Mouse (Mus musculus): ENCODE results near the gene Vwa7. TPM values are rescaled to one million over a fixed set of nuclear protein-coding genes. Genes with fewer than 3 reads are reported as not detected.

Gene Vwa7
- polyA plus RNA-seq, 1 experiment from 2014 or later, result 0.08 TPM

DNA sequence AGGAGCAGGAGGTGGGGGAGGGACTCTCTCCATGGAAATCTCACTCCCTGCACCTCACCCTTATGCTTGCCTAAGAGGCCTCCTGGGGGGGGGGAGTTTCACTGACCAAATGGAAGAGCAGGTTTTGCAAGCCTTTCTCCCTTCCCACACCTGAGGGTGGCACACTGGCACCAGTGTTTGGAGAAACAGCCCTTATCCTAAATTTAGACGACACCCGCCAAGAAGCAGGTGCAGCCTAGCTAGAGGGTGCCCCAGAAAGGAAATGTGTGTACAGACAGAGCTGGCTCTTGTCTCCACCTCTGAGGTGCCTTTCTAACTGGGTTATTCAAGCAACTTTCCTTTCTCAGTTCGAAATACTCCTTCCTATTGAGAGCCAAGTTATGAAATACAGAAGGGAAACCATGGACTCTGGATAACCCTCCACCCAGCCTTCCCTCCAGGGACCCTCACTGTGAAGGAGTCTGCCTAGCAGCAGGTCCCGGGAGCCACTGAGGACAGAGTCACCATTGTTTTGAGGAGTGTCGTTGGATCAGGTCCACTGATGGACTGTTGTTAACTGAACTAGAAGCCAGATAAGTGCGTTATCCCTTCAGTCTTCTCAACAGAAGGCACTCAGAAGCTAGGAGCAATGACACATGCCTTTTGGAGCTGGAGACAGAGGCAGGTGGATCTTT lies 54.3 kb downstream of the Vwa7 start:
- 60% methylated on average over 6 of the region's 6 CpGs for WGBS
- no peak overlapping the region for H3K4me2 ChIP-seq (ENCODE audit: low read depth)

DNA sequence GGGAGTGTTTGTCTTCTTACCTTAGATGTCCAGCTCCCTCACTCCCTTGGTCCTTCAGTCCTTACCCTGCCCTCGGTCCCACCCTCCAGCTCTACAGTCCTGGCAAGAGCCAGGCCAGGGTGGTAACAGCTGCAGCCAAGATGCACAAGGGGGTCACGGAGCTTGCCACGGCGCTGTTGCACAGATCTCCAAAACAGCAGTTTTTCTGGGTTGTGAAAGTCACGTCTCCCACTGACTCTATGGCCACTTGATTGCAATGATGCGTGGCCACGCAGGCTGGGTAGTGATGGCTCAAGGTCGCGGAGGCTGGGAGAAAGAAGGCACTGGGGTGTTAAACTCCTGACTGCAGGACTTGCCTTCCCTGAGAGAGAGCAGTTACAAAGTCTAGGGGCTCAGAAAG lies 55.1 kb downstream of the Vwa7 start:
- ATAC-seq (ENCODE audit: insufficient read depth, low FRiP score, low TSS enrichment) (no peak), DNase-seq (ENCODE audit: low spot score) (no peak)
- H3K4me1 ChIP-seq (ENCODE audit: control insufficient read depth, insufficient read depth, low read length), result no peaks in the 10 kb centered on the region
- H3K9me3 ChIP-seq (ENCODE audit: control insufficient read depth, low read length), result no peaks in the 10 kb centered on the region
- WGBS, result 81% methylated on average over 9 of the region's 9 CpGs
- H3K36me3 ChIP-seq (ENCODE audit: control insufficient read depth, insufficient read depth, low read length), result no peaks in the 10 kb centered on the region
- H3K27me3 ChIP-seq (ENCODE audit: control insufficient read depth, insufficient read depth, low read length), result peaks cover 3% of the 10 kb centered on the region; the same call in 1 of the 2 replicates
- no peak overlapping the region for H3K27ac ChIP-seq (ENCODE audit: low read depth, low read length)
- H3K9ac ChIP-seq (ENCODE audit: low read length), result no peak overlapping the region
- H3K4me3 ChIP-seq (ENCODE audit: low read depth, low read length), result no peak overlapping the region
- H3K4me2 ChIP-seq (ENCODE audit: low read depth), result no peak overlapping the region

More for the DNA sequence above, 54.3 kb downstream of the Vwa7 start:
- DNase-seq (ENCODE audit: low spot score) (no peak), ATAC-seq (ENCODE audit: insufficient read depth, low FRiP score, low TSS enrichment) (no peak)
- no peak overlapping the region for H3K4me3 ChIP-seq (ENCODE audit: low read depth, low read length)
- peaks cover under 1% of the 10 kb centered on the region; the same call in 1 of the 2 replicates for H3K4me1 ChIP-seq (ENCODE audit: control insufficient read depth, insufficient read depth, low read length)
- H3K27me3 ChIP-seq (ENCODE audit: control insufficient read depth, insufficient read depth, low read length), result peaks cover 4% of the 10 kb centered on the region
- H3K27ac ChIP-seq (ENCODE audit: low read depth, low read length), result no peak overlapping the region
- no peaks in the 10 kb centered on the region for H3K9me3 ChIP-seq (ENCODE audit: control insufficient read depth, low read length)
- no peaks in the 10 kb centered on the region for H3K36me3 ChIP-seq (ENCODE audit: control insufficient read depth, insufficient read depth, low read length)
- no peak overlapping the region for H3K9ac ChIP-seq (ENCODE audit: low read length)

DNA sequence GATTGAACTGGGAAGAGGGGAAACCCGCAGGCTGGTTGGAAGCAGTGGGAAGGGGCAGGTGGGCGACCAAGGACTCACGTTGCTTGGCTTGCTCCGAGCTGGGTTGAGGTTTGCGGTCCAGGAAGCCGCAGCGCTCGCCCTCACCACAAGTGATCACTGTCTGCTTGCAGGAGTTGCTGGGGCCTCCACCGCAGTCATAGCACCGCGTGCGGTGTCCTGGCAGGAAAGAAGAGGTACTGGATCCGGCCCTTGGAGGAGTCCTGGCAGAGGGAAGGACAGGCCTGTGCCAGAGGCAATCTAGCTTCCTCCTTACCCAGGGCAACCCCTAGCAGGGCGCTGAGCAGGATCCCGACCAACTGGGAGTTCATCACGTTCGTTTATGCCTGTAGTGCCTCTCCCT lies 57.7 kb downstream of the Vwa7 start:
- no peak overlapping the region for H3K4me3 ChIP-seq (ENCODE audit: low read depth, low read length)
- DNase-seq (ENCODE audit: low spot score) (no peak), ATAC-seq (ENCODE audit: insufficient read depth, low FRiP score, low TSS enrichment) (no peak)
- peaks cover 9% of the 10 kb centered on the region for H3K4me1 ChIP-seq (ENCODE audit: control insufficient read depth, insufficient read depth, low read length)
- no peaks in the 10 kb centered on the region for H3K9me3 ChIP-seq (ENCODE audit: control insufficient read depth, low read length)
- WGBS, result 35% methylated on average over 17 of the region's 17 CpGs
- no peaks in the 10 kb centered on the region for H3K27me3 ChIP-seq (ENCODE audit: control insufficient read depth, insufficient read depth, low read length)
- no peak overlapping the region for H3K4me2 ChIP-seq (ENCODE audit: low read depth)
- H3K36me3 ChIP-seq (ENCODE audit: control insufficient read depth, insufficient read depth, low read length), result no peaks in the 10 kb centered on the region
- H3K27ac ChIP-seq (ENCODE audit: low read depth, low read length), result no peak overlapping the region
- no peak overlapping the region for H3K9ac ChIP-seq (ENCODE audit: low read length)

Other genes starting within 250 kb of the Vwa7 start
- gene Cyp21a1, start 212.0 kb upstream of the Vwa7 start, polyA plus RNA-seq (2014; fragmentation: Nextera tagmentation; extraction: Ambion mirVana), result not detected in 2 replicates
- 20.3 and 24.7 TPM in 2 replicates for gene Stk19, start 179.6 kb upstream of the Vwa7 start, polyA plus RNA-seq (2014; fragmentation: Nextera tagmentation; extraction: Ambion mirVana)
- 69.4 and 71.0 TPM in 2 replicates for gene Dxo, start 179.6 kb upstream of the Vwa7 start, polyA plus RNA-seq (2014; fragmentation: Nextera tagmentation; extraction: Ambion mirVana)
- gene Skiv2l, start 166.4 kb upstream of the Vwa7 start, polyA plus RNA-seq (2014; fragmentation: Nextera tagmentation; extraction: Ambion mirVana), result 45.0 and 55.7 TPM in 2 replicates
- gene Nelfe, start 166.2 kb upstream of the Vwa7 start, polyA plus RNA-seq (2014; fragmentation: Nextera tagmentation; extraction: Ambion mirVana), result 125 and 132 TPM in 2 replicates
- gene Cfb, start 154.1 kb upstream of the Vwa7 start, polyA plus RNA-seq (2014; fragmentation: Nextera tagmentation; extraction: Ambion mirVana), result 2.6 and 2.9 TPM in 2 replicates
- gene Zbtb12, start 137.1 kb upstream of the Vwa7 start, polyA plus RNA-seq (2014; fragmentation: Nextera tagmentation; extraction: Ambion mirVana), result 1.7 and 2.1 TPM in 2 replicates
- not detected in 2 replicates for gene Gm20547, start 134.5 kb upstream of the Vwa7 start, polyA plus RNA-seq (2014; fragmentation: Nextera tagmentation; extraction: Ambion mirVana)
- gene C2, start 118.3 kb upstream of the Vwa7 start, polyA plus RNA-seq (2014; fragmentation: Nextera tagmentation; extraction: Ambion mirVana), result 0.57 and 0.86 TPM in 2 replicates
- 62.7 and 70.3 TPM in 2 replicates for gene Ehmt2, start 118.1 kb upstream of the Vwa7 start, polyA plus RNA-seq (2014; fragmentation: Nextera tagmentation; extraction: Ambion mirVana)
- not detected in 2 replicates for gene Slc44a4, start 102.1 kb upstream of the Vwa7 start, polyA plus RNA-seq (2014; fragmentation: Nextera tagmentation; extraction: Ambion mirVana)
- 16.4 and 16.8 TPM in 2 replicates for gene Neu1, start 85.3 kb upstream of the Vwa7 start, polyA plus RNA-seq (2014; fragmentation: Nextera tagmentation; extraction: Ambion mirVana)
- gene Hspa1b, start 57.3 kb upstream of the Vwa7 start, polyA plus RNA-seq (2014; fragmentation: Nextera tagmentation; extraction: Ambion mirVana), result 0.13 and 0.37 TPM in 2 replicates
- not detected in 2 replicates for gene Gm20481, start 46.7 kb upstream of the Vwa7 start, polyA plus RNA-seq (2014; fragmentation: Nextera tagmentation; extraction: Ambion mirVana)
- 1.1 and 1.9 TPM in 2 replicates for gene Hspa1a, start 44.4 kb upstream of the Vwa7 start, polyA plus RNA-seq (2014; fragmentation: Nextera tagmentation; extraction: Ambion mirVana)
- gene Hspa1l, start 43.9 kb upstream of the Vwa7 start, polyA plus RNA-seq (2014; fragmentation: Nextera tagmentation; extraction: Ambion mirVana), result 1.8 and 2.0 TPM in 2 replicates
- 209 and 211 TPM in 2 replicates for gene Lsm2, start 34.7 kb upstream of the Vwa7 start, polyA plus RNA-seq (2014; fragmentation: Nextera tagmentation; extraction: Ambion mirVana)
- 109 and 114 TPM in 2 replicates for gene Vars, start 15.6 kb upstream of the Vwa7 start, polyA plus RNA-seq (2014; fragmentation: Nextera tagmentation; extraction: Ambion mirVana)
- 3.9 and 5.2 TPM in 2 replicates for gene Sapcd1, start 11.4 kb downstream of the Vwa7 start, polyA plus RNA-seq (2014; fragmentation: Nextera tagmentation; extraction: Ambion mirVana)
- gene Msh5, start 30.2 kb downstream of the Vwa7 start, polyA plus RNA-seq (2014; fragmentation: Nextera tagmentation; extraction: Ambion mirVana), result 4.1 and 6.2 TPM in 2 replicates
- gene Clic1, start 33.4 kb downstream of the Vwa7 start, polyA plus RNA-seq (2014; fragmentation: Nextera tagmentation; extraction: Ambion mirVana), result 82.8 and 89.7 TPM in 2 replicates
- gene Ddah2, start 42.5 kb downstream of the Vwa7 start, polyA plus RNA-seq (2014; fragmentation: Nextera tagmentation; extraction: Ambion mirVana), result 638 and 659 TPM in 2 replicates
- 0.43 TPM in 1 of 2 replicates, not detected in the other for gene Ly6g6c, start 48.8 kb downstream of the Vwa7 start, polyA plus RNA-seq (2014; fragmentation: Nextera tagmentation; extraction: Ambion mirVana)
- gene Mpig6b, start 49.6 kb downstream of the Vwa7 start, polyA plus RNA-seq (2014; fragmentation: Nextera tagmentation; extraction: Ambion mirVana), result 1.5 and 2.0 TPM in 2 replicates
- gene Ly6g6e, start 60.3 kb downstream of the Vwa7 start, polyA plus RNA-seq (2014; fragmentation: Nextera tagmentation; extraction: Ambion mirVana), result 0.39 and 0.46 TPM in 2 replicates
- 1.0 and 3.2 TPM in 2 replicates for gene Ly6g6d, start 61.5 kb downstream of the Vwa7 start, polyA plus RNA-seq (2014; fragmentation: Nextera tagmentation; extraction: Ambion mirVana)
- gene Ly6g6f, start 69.0 kb downstream of the Vwa7 start, polyA plus RNA-seq (2014; fragmentation: Nextera tagmentation; extraction: Ambion mirVana), result 1.3 and 1.4 TPM in 2 replicates
- gene Abhd16a, start 72.7 kb downstream of the Vwa7 start, polyA plus RNA-seq (2014; fragmentation: Nextera tagmentation; extraction: Ambion mirVana), result 50.5 and 59.9 TPM in 2 replicates
- not detected in 2 replicates for gene Ly6g5c, start 91.7 kb downstream of the Vwa7 start, polyA plus RNA-seq (2014; fragmentation: Nextera tagmentation; extraction: Ambion mirVana)
- 0.45 and 0.78 TPM in 2 replicates for gene Ly6g5b, start 98.8 kb downstream of the Vwa7 start, polyA plus RNA-seq (2014; fragmentation: Nextera tagmentation; extraction: Ambion mirVana)
- 26.1 and 28.9 TPM in 2 replicates for gene Gpank1, start 104.9 kb downstream of the Vwa7 start, polyA plus RNA-seq (2014; fragmentation: Nextera tagmentation; extraction: Ambion mirVana)
- 303 and 319 TPM in 2 replicates for gene Csnk2b, start 105.5 kb downstream of the Vwa7 start, polyA plus RNA-seq (2014; fragmentation: Nextera tagmentation; extraction: Ambion mirVana)
- gene D17H6S53E, start 109.8 kb downstream of the Vwa7 start, polyA plus RNA-seq (2014; fragmentation: Nextera tagmentation; extraction: Ambion mirVana), result 7.0 and 7.6 TPM in 2 replicates
- 0.81 and 0.93 TPM in 2 replicates for gene Apom, start 115.5 kb downstream of the Vwa7 start, polyA plus RNA-seq (2014; fragmentation: Nextera tagmentation; extraction: Ambion mirVana)
- 99.4 and 105 TPM in 2 replicates for gene Bag6, start 118.6 kb downstream of the Vwa7 start, polyA plus RNA-seq (2014; fragmentation: Nextera tagmentation; extraction: Ambion mirVana)
- gene Prrc2a, start 148.3 kb downstream of the Vwa7 start, polyA plus RNA-seq (2014; fragmentation: Nextera tagmentation; extraction: Ambion mirVana), result 185 and 194 TPM in 2 replicates
- gene Aif1, start 159.5 kb downstream of the Vwa7 start, polyA plus RNA-seq (2014; fragmentation: Nextera tagmentation; extraction: Ambion mirVana), result 4.1 and 6.7 TPM in 2 replicates
- gene Lst1, start 171.9 kb downstream of the Vwa7 start, polyA plus RNA-seq (2014; fragmentation: Nextera tagmentation; extraction: Ambion mirVana), result 5.8 and 9.1 TPM in 2 replicates
- 0.27 TPM in 1 of 2 replicates, not detected in the other for gene Ltb, start 177.9 kb downstream of the Vwa7 start, polyA plus RNA-seq (2014; fragmentation: Nextera tagmentation; extraction: Ambion mirVana)
- gene Tnf, start 185.4 kb downstream of the Vwa7 start, polyA plus RNA-seq (2014; fragmentation: Nextera tagmentation; extraction: Ambion mirVana), result 0.16 TPM in 1 of 2 replicates, not detected in the other
- gene Lta, start 188.8 kb downstream of the Vwa7 start, polyA plus RNA-seq (2014; fragmentation: Nextera tagmentation; extraction: Ambion mirVana), result 0.28 TPM in 1 of 2 replicates, not detected in the other
- gene Gm16181, start 204.3 kb downstream of the Vwa7 start, polyA plus RNA-seq (2014; fragmentation: Nextera tagmentation; extraction: Ambion mirVana), result 0.50 TPM in 1 of 2 replicates, not detected in the other
- gene Atp6v1g2, start 217.1 kb downstream of the Vwa7 start, polyA plus RNA-seq (2014; fragmentation: Nextera tagmentation; extraction: Ambion mirVana), result 14.1 and 16.8 TPM in 2 replicates
- 4.7 and 5.0 TPM in 2 replicates for gene Nfkbil1, start 219.2 kb downstream of the Vwa7 start, polyA plus RNA-seq (2014; fragmentation: Nextera tagmentation; extraction: Ambion mirVana)
- gene Ddx39b, start 225.2 kb downstream of the Vwa7 start, polyA plus RNA-seq (2014; fragmentation: Nextera tagmentation; extraction: Ambion mirVana), result 634 and 672 TPM in 2 replicates
- 47.9 and 56.5 TPM in 2 replicates for gene H2-D1, start 246.2 kb downstream of the Vwa7 start, polyA plus RNA-seq (2014; fragmentation: Nextera tagmentation; extraction: Ambion mirVana)